Mouse (Mus musculus) 3T3-L1 (cell line): ENCODE measurements at regions not wholly inside any gene's neighbourhood (a gene's known extent, or its start where the extent isn't known, plus 50 kb on each side); places are given as distances from the start of the nearest gene placed in this dataset.

Experiments
- DNase-seq: peaks from one replicate; pipeline ENCODE4 v3.0.0-alpha.2; 2015; ENCODE audit warnings: low read depth, low spot score

DNA sequence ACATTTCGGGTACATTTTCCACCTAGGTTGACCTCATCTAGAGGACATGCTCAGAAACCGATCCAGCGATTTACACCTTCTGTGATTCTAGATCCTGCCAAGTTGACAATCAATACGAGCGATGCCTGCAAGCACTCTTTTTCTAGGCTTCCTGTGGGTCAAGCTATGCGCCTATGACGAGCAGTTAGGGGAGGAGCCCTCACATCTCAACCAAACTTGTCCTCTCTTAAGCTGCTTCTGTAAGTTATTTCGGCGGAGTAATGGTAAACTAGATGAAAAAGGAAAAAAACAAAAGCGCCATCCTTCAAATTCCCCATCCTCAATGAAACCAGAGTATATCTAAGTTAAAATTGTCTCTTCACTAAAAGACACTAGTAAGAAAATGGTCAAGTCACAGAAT is 858.5 kb downstream of the Zfp704 start:
- no peak for DNase-seq

DNA sequence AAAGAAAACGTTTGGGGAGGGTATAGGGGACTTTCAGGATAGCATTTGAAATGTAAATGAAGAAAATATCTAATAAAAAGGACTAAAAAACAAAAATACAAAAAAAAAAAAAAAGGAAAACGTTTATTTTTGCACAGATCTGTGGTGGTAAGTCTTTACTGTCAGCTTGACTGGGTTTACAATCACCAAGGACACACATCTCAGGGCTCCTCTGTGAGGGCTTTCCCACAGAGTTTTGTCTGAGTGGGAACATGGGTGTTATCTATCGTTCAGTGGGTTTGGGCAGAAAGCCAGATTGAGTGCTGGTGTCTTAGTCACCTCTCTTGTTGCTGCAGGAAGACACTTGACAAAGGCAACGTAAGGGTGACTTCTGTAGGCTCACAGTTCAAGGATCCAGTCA is 859.0 kb downstream of the Zfp704 start:
- DNase-seq: no peak

DNA sequence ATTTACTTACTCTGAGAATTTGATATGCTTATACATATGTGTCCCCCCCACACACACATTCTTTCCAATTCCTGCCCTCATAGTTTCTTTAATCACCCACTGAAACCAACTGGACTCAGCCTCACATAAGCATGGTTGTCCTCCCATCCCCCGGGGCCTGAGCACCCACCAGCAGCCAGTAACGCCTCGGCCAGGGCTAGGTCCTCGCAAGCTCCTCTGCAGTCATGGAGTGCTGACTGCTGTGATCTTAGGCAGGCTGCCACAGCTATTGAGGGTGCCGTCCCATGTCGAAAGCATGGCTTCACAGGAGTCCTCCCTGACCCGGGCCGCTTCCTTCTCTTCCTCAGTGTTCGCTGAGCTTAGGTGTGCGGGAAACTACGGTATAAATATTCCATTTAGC is 859.7 kb downstream of the Zfp704 start:
- DNase-seq: no peak

DNA sequence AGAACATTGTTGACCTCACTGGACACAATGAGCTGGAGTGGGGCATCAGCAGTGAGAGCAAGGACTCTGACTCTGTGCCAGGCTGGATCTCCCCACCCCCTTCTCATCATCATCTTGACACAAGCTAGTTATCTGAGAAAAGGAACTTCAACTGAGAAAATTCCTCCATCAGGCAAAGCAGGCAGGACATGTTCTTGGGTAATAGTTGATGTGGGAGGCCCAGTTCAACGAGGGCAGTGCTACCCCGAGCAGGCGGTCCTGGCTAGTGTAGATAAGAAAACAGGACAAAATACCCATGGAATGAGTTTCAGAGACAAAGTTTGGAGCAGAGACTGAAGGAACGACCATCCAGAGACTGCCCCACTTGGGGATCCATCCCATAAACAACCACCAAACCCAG is 862.7 kb downstream of the Zfp704 start:
- DNase-seq: no peak

GRCm38 (mm10) chr3:8746677-8747076 is 863.2 kb downstream of the Zfp704 start:
- no peak for DNase-seq

DNA sequence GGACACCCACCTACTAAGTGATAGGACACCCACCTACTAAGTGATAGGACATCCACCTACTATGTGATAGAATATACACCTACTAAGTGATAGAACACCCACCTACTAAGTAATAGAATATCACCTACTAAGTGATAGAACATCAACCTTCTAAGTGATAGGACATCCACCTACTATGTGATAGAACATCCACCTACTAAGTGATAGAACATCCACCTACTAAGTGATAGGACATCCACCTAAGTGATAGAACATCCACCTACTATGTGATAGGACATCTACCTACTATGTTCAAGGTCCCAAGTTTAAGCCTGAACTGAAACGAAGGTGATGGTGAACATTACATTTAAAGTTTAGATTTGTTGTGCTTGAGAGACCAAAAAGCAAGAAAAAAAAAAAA is 863.8 kb downstream of the Zfp704 start:
- no peak for DNase-seq

GRCm38 (mm10) chr3:8744857-8745256 is 865.0 kb downstream of the Zfp704 start:
- peak; percentile 46 for DNase-seq

DNA sequence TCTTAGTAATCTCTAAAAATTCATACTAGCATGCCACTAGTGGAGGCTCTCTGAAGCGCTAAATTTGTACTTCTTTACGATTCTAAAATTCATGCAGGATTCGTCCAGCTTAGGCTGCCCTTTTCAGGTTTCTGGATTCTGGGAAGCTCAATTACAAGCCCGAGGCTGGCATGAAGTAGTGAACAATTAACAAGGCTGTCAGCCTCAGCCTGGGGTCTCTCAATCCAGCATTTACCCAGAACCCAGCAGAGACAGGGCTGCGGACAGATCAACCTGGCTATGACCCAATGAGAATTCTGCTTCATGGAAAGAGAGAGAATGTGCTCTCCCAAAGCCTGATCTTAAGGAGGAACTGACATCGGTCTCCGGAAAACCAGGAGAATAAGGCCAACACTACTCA is 866.2 kb downstream of the Zfp704 start:
- no peak for DNase-seq

GRCm38 (mm10) chr3:8741266-8742023 is 868.4 kb downstream of the Zfp704 start:
- DNase-seq: peak; percentile 57

- DNase-seq: no peak
Measured at GRCm38 (mm10) chr3:8740710-8741109, 869.2 kb downstream of the Zfp704 start.

- DNase-seq: no peak
Measured at GRCm38 (mm10) chr3:8739299-8739698, 870.6 kb downstream of the Zfp704 start.

GRCm38 (mm10) chr3:8736239-8736953 is 873.5 kb downstream of the Zfp704 start:
- peak; percentile 23 for DNase-seq

DNA sequence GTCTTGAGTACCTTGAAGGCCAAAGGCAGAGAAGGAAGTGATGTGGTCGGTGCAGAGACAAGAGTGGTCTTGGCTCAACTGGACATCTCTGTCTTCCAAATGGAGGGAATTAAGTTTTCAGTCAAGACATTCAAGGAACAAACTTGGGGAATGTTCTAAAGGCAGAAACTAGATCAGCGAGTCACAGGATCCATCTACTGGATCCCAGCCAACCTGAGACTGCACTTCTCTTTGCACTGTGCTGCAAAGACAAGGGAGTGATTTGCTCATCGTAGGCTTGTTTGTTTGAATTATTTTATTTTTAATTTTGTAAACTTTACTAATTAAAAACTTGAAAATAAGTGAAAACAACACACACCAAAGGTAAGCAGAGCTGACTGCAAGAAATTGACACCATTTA is 875.8 kb downstream of the Zfp704 start:
- peak; percentile 25 for DNase-seq

DNA sequence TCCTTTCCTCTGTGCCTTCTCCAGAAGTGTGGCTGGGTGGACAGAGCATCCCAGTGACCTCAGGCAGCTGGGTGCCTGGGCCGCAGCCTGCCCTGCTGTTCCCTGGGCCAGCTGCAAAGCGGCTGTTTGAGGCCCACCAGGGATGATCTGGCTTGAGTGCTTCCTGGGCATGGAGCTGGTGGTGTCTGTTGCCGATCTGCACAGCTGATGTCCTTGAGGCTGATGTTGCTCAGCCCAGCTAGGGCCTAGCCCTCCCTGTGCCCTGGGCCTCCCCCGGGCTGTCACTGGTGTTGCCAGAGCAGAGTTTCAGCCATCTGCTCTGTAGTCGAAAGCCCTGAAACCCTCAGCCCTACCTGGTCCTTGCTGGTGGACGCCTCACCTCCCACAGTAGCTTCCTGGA is 878.5 kb downstream of the Zfp704 start:
- DNase-seq: no peak

- DNase-seq: no peak
Measured at GRCm38 (mm10) chr3:8721628-8722594, 888.0 kb downstream of the Zfp704 start.

DNA sequence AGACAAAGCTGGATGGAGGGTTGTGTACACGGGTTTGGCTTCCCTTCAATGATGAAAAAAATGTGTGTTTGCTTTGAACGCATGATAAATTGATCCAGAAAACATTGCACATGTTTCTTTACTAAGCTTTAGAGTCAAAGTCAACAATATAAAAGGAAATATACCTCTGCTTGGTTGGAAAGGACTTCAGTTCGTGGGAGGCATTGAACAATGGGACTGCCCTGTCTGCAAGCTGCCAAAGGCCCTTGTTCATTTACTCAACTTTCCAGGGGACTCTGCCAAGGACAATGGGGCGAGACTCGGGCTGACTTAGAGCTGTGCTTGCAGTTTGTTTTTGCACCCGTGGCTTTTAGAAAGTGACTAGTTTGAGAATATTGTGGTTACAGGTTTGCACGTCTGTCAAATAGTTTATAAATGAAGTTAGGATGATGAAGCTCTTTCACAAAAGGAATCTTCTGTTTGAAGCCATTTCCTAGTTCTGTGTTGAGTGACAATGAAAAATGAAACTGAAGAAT is 889.2 kb downstream of the Zfp704 start:
- no peak for DNase-seq

GRCm38 (mm10) chr3:8718206-8718605 is 891.7 kb downstream of the Zfp704 start:
- no peak for DNase-seq

GRCm38 (mm10) chr3:8717334-8717812 is 892.5 kb downstream of the Zfp704 start:
- peak; percentile 16 for DNase-seq
